Mouse (Mus musculus): Measurements from ENCODE around the gene Gm17428.
"Not testable (repeated sequence)": the region's sequence is repeated elsewhere in the genome, so short reads cannot be mapped to it uniquely, and the experiment has no call there.

Gene Gm17428

DNA sequence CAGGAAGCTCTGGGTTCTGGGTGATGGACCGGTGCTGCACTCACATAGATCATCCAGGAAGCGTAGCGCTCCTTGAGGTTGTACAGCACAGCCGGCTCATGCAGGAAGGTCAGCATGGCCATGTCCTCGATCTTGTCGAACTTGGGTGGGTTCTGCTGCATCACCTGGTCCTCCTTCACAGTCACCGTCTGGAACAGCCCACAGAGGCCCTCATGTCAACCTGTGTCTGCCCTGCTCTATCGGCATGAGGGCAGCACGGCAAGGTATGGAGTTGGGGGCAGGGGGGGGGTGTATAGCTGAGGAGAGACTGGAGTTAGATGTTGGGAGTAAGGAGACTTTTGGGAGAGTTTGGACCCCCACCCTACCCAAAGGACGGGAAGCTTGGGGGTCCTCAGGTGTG, 15.5 kb downstream of the Gm17428 start:
- no peak for DNase-seq

GRCm38 (mm10) chr14:54993636-54994035, 16.9 kb downstream of the Gm17428 start:
- no peak for DNase-seq

- no peak for DNase-seq
These were observed 17.6 kb downstream of the Gm17428 start, which contains the start of gene Myh7 for GRCm38 (mm10) chr14:54994136-54994868. Gene Myh7 (minus strand): TSS chr14:54994626.

GRCm38 (mm10) chr14:54994869-54995186, 18.1 kb downstream of the Gm17428 start:
- no peak for DNase-seq

GRCm38 (mm10) chr14:54995457-54996138, 18.9 kb downstream of the Gm17428 start:
- no peak for DNase-seq

DNA sequence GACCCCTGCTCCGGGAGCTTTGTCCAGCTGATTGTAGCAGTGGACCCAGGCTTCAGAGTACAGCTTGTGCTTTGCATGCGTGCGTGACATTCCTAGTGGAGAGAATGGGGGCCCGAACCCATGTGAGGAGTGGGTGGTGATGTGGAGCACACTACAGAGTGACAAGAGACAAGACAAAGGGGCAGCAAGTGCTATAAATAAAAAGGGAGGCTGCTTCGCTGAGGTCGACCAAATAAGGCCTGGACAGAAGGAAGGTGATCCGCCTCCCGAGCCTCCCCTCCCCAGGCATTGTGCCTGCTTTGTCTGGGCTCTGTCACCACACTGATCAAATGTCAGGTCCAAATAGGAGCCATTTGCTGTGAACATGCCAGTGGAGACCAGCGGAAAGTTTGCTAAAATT, 20.1 kb downstream of the Gm17428 start:
- DNase-seq, result no peak

- no peak for DNase-seq
These were observed 20.6 kb downstream of the Gm17428 start for GRCm38 (mm10) chr14:54997297-54997696.

- no peak for DNase-seq
These were observed 21.9 kb downstream of the Gm17428 start for GRCm38 (mm10) chr14:54998680-54999079.

- DNase-seq, result not testable (repeated sequence)
These were observed 23.1 kb downstream of the Gm17428 start for GRCm38 (mm10) chr14:54999868-55000267.

DNA sequence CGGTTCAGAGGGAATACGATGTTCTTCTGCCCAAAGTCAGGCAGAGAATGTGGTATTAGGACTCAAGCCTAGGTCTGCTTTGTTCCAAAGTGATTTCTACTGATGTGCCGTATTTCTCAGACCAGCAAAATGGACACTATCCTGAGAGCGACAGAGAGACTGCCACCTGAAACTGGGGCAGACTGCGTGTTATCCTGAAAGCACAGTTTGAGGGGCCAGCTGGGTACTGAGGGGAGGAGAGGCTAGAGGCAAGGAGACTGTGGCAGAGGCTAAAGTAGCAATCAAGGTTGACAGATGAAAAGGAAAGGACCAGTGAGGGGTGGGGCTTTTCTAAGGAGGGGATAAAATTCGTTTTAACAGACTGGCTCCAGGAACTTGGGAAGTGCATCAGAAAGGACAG, 24.1 kb downstream of the Gm17428 start:
- DNase-seq, result no peak

GRCm38 (mm10) chr14:55001446-55001845, 24.7 kb downstream of the Gm17428 start:
- DNase-seq, result no peak

DNA sequence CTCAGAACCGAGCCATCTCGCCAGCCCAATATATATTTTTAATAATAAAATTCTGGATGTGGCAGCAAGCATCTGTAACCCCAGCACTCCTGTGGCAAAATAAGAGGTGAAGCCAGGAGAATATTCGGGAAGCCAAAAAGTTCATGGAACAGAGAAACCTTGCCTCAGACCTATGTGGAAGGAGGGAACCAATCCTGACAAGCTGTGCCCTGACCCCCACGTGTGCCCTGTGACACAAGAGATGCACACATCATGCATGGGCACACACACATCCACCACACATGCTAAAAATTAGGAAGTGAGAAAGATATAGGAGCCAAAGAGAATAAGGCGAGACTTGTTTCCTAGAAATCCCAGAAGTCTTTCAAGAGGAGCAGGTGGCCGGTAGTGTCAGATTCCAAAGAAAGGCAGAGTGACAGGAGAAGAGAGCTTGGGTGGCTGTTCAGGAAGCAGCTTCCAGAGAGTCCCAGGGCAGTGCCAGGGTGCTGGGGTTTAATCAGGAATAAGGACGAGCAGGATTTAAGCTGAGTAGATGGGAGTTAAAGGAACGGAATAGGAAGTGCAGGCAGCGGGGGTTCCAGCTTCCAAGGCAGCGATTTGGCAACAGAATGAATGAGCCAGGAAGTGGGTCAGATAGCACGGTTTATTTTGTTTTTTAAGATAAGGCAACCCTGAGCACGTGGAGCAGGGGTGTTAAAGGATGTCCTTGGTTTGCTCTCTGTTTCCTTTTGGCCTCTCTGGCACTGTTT, 25.4 kb downstream of the Gm17428 start:
- DNase-seq, result no peak

- no peak for DNase-seq
These were observed 26.0 kb downstream of the Gm17428 start for GRCm38 (mm10) chr14:55002687-55003120.

GRCm38 (mm10) chr14:55003878-55004855, 27.4 kb downstream of the Gm17428 start:
- no peak for DNase-seq

DNA sequence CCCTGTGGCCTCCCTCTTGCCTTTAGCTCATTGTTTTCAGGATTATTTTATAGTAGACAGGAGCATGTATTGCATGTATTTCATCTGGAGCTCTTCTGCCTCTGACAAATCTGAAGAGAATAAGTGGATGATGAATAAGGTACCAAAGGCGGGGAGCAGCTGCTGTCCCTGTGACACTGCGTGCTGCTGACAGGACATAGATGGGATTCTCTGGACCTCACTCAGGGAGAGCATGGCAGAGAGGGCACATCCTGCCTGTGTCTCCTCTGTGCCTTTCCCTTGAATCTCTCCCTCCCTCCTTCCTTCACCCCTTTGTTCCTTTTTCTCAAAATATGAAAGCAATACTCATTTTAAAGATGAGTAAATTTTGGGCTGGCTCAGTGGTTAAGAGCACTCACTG, 28.8 kb downstream of the Gm17428 start:
- DNase-seq, result no peak

DNA sequence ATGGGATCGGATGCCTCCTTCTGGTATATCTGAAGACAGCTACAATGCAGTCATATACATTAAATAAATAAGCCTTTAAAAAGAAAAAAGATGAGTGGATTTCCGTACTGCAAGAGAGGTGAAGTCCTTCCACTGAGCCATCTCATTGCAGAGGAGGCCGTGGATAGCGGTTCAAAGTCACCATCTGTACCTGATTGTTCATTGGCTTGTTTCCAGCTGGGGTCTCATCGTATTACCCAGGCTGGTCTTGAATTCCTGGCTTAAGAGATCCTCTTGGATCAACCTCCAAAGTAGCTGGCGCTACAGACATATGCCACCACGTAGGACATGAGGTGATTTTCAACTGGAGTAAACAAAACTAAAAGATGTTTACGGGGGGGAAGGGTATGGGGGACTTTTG, 29.2 kb downstream of the Gm17428 start:
- DNase-seq, result no peak

DNA sequence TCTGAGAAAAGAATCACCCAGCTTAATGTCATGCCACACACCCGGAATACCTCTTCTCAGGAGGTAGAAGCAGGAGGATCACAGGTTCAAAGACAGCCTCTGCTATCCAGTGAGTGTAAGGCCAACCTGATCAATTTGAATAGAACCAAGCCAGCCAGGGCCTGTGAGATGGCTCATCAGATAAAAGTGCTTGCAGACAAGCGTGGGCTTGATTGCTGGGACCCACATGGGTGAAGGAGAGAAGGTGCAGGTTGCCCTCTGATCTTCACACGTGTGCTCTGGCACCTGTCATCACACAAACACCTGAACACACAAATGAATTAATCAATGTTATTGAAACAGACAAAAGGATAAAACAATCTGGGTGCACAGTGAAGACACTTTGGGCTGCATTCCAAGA, 29.8 kb downstream of the Gm17428 start:
- DNase-seq, result no peak

- DNase-seq, result no peak
These were observed 30.6 kb downstream of the Gm17428 start for GRCm38 (mm10) chr14:55007120-55007908.

GRCm38 (mm10) chr14:55008417-55008816, 31.7 kb downstream of the Gm17428 start:
- no peak for DNase-seq

GRCm38 (mm10) chr14:55011116-55011515, 34.4 kb downstream of the Gm17428 start:
- no peak for DNase-seq

GRCm38 (mm10) chr14:55014591-55014990, 37.9 kb downstream of the Gm17428 start:
- no peak for DNase-seq

Measured in thymus, adult 18-20 months (tissue).